Mouse (Mus musculus): ENCODE measurements around the gene Gfra4. TPM values are rescaled to one million over a fixed set of nuclear protein-coding genes. Genes with fewer than 3 reads are reported as not detected.
A peak's percentile ranks its signal among the peaks of the same experiment; 100 is the strongest.
"Not testable (repeated sequence)": the region's sequence is repeated elsewhere in the genome, so short reads cannot be mapped to it uniquely, and the experiment has no call there.

The Gfra4 gene
- total and polyA plus RNA-seq, 3 experiments: 5.9 to 30.4 (median 6.1) TPM

GRCm38 (mm10) chr2:131052043-131052442 is 9.2 kb upstream of the Gfra4 start:
- DNase-seq: no peak

GRCm38 (mm10) chr2:131046025-131046424 is 3.1 kb upstream of the Gfra4 start:
- DNase-seq: no peak

GRCm38 (mm10) chr2:131044989-131045720 is 2.3 kb upstream of the Gfra4 start:
- no peak for DNase-seq

- no peak for DNase-seq
These were observed 1.5 kb upstream of the Gfra4 start for GRCm38 (mm10) chr2:131044354-131044852.

GRCm38 (mm10) chr2:131040854-131041825 is 1.7 kb downstream of the Gfra4 start:
- DNase-seq: peak; percentile 53

GRCm38 (mm10) chr2:131038675-131039074 is 4.2 kb downstream of the Gfra4 start:
- DNase-seq: no peak

- DNase-seq: no peak
These were observed 4.7 kb downstream of the Gfra4 start for GRCm38 (mm10) chr2:131038197-131038596.

GRCm38 (mm10) chr2:131037226-131037990 is 5.5 kb downstream of the Gfra4 start:
- peak; percentile 46 for DNase-seq

- DNase-seq: no peak
These were observed 6.1 kb downstream of the Gfra4 start for GRCm38 (mm10) chr2:131036757-131037156.

GRCm38 (mm10) chr2:131036343-131036742 is 6.5 kb downstream of the Gfra4 start:
- no peak for DNase-seq

- not testable (repeated sequence) for DNase-seq
These were observed 11.5 kb downstream of the Gfra4 start for GRCm38 (mm10) chr2:131031406-131031805.

GRCm38 (mm10) chr2:131030998-131031397 is 11.9 kb downstream of the Gfra4 start:
- no peak for DNase-seq

- no peak for DNase-seq
These were observed 12.3 kb downstream of the Gfra4 start for GRCm38 (mm10) chr2:131030561-131030960.

- peak; percentile 62 for DNase-seq
These were observed 13.6 kb downstream of the Gfra4 start for GRCm38 (mm10) chr2:131029065-131029935.

- DNase-seq: no peak
These were observed 15.9 kb downstream of the Gfra4 start for GRCm38 (mm10) chr2:131026941-131027340.

- DNase-seq: peak; percentile 47
These were observed 17.7 kb downstream of the Gfra4 start for GRCm38 (mm10) chr2:131025230-131025629.

- DNase-seq: no peak
These were observed 32.3 kb downstream of the Gfra4 start for GRCm38 (mm10) chr2:131010566-131010965.

- no peak for DNase-seq
These were observed 33.8 kb downstream of the Gfra4 start for GRCm38 (mm10) chr2:131009123-131009522.

GRCm38 (mm10) chr2:130992818-130993217 is 50.1 kb downstream of the Gfra4 start:
- DNase-seq: no peak

Data from adrenal gland, adult 2 months (tissue).